In genomic region chr11:21141242-21141641, GRCm38 (mm10) we compare ENCODE assay signal across 18 mouse cellular contexts. TPM values are rescaled to one million over a fixed set of nuclear protein-coding genes. Genes with fewer than 3 reads are reported as not detected.
A peak's percentile ranks its signal among the peaks of the same experiment; 100 is the strongest.
DNase-seq lines count a peak whose midpoint lies in the region; ATAC-seq lines count a peak whose summit lies in the region.
"Had no signal": no experiment of that assay in that cellular context is flagged by ENCODE, and none has a peak within 500 bp of the region (broad histone marks: within the 10 kb centered on the region; RNA-seq: fewer than 3 reads in every experiment).

No protein-coding gene starts in this region.

- DNase-seq in CD4-positive, CD25-positive, alpha-beta regulatory T cell, adult 2 months (ENCODE audit: low read depth, low spot score) = peak; percentile 62
- peak; percentile 50 for DNase-seq in induced T-regulatory cell, adult 2 months (ENCODE audit: low read depth)
- peak; percentile 60 for DNase-seq in naive thymus-derived CD4-positive, alpha-beta T cell, adult 2 months (ENCODE audit: low read depth)
- DNase-seq in kidney, adult 11 months = no peak
- no peak for DNase-seq in thymus, postnatal 36 days
- no peak for DNase-seq in gastrocnemius, postnatal 14 days
- DNase-seq: adrenal gland, adult 8-10 months; adrenal gland, postnatal 14 days; adrenal gland, postnatal 36 days; cerebellum, adult 11-12 months; cerebellum, adult 2 months; cerebellum, adult 9-10 months; cerebellum, postnatal 10 days; cerebellum, postnatal 25 days; forebrain, postnatal 0 days had no signal

- intact Hi-C loops in gastrocnemius, postnatal 14 days (cut with DNase I; ENCODE audit: low total_unique reads) = no loop called here

- peak; percentile 53 for ATAC-seq in CD4-positive, CD25-positive, alpha-beta regulatory T cell, adult 4 months
- ATAC-seq: forebrain, embryonic 13.5 days; forebrain, embryonic 15.5 days; forebrain, postnatal 0 days had no signal

RNA-seq across cellular contexts. Expression of gene Peli1, which starts 50.2 kb away (rescaled TPM):
- 10 to 100 TPM; 72.2 to 96.4 TPM for polyA plus RNA-seq in CD4-positive, CD25-positive, alpha-beta regulatory T cell, adult 4 months (2017; shearing (Covaris generic))
- total RNA-seq in gastrocnemius, postnatal 14 days (2021) = 10 to 100 TPM; 13.9 to 16.8 TPM

Comparison
In these comparisons a context has a peak if more than half of its experiments do, and no peak if none do; other contexts are left out.
1. DNase-seq: peak in CD4-positive, CD25-positive, alpha-beta regulatory T cell, adult 2 months (single experiment), induced T-regulatory cell, adult 2 months (single experiment) and naive thymus-derived CD4-positive, alpha-beta T cell, adult 2 months (single experiment); none in kidney, adult 11 months (single experiment), thymus, postnatal 36 days (0 of 2) and gastrocnemius, postnatal 14 days (single experiment).